Mouse (Mus musculus): Measurements from ENCODE around the gene Ldb3. TPM values are rescaled to one million over a fixed set of nuclear protein-coding genes. Genes with fewer than 3 reads are reported as not detected.

The Ldb3 gene
- total RNA-seq, 2 experiments from 2014 or later, result 2,008 to 2,153 TPM

Other genes starting within 250 kb of the Ldb3 start
- gene Fam25c, start 233.2 kb downstream of the Ldb3 start, total RNA-seq (2021), result not detected
- 10 to 100 TPM in 1 of 2 experiments, 1 to 10 TPM in 1; 7.7 to 19.1 TPM for gene Sncg, start 213.9 kb downstream of the Ldb3 start, total RNA-seq (2021)
- 10 to 100 TPM in 1 of 2 experiments, 1 to 10 TPM in 1; 8.9 to 12.6 TPM for gene Mmrn2, start 213.2 kb downstream of the Ldb3 start, total RNA-seq (2021)
- 10 to 100 TPM; 46.3 to 47.4 TPM for gene Bmpr1a, start 85.3 kb downstream of the Ldb3 start, total RNA-seq (2021)
- not detected for gene 9230112D13Rik, start 65.9 kb downstream of the Ldb3 start, total RNA-seq (2021)
- not detected for gene Opn4, start 11.5 kb upstream of the Ldb3 start, total RNA-seq (2021)
- 10 to 100 TPM; 34.4 to 40.5 TPM for gene Wapl, start 85.2 kb upstream of the Ldb3 start, total RNA-seq (2021)
- gene Grid1, start 231.4 kb upstream of the Ldb3 start, total RNA-seq (2021), result not detected

All from gastrocnemius, adult 18-20 months (tissue).